Mouse (Mus musculus) midbrain, embryonic 16.5 days (tissue): ENCODE measurements at regions not wholly inside any gene's neighbourhood (a gene's known extent, or its start where the extent isn't known, plus 50 kb on each side); places are given as distances from the start of the nearest gene placed in this dataset.
A peak's percentile ranks its signal among the peaks of the same experiment; 100 is the strongest.

Source experiments
- ATAC-seq: fragments of 200-750 bp; cut with Nextera tagmentation; 2 replicates; pipeline ENCODE4 v1.8.0; 2017; ENCODE audit warnings: moderate TSS enrichment
- H3K27ac ChIP-seq: fragments of 300-500 bp; sonication (generic); 2 replicates; pipeline ENCODE4 v1.5.1; 2014; ENCODE audit warnings: mild to moderate bottlenecking, low read length, mixed read lengths
- H3K27me3 ChIP-seq: fragments of 300-500 bp; sonication (generic); 2 replicates; pipeline ENCODE4 v1.6.1; 2014; ENCODE audit warnings: low read depth, low read length, mixed read lengths; ENCODE audit not compliant: control insufficient read depth, insufficient read depth
- H3K36me3 ChIP-seq: fragments of 300-500 bp; sonication (generic); 2 replicates; pipeline ENCODE4 v1.6.1; 2014; ENCODE audit warnings: mild to moderate bottlenecking, low read length, moderate library complexity, mixed read lengths; ENCODE audit not compliant: control insufficient read depth, insufficient read depth
- H3K4me1 ChIP-seq: fragments of 300-500 bp; sonication (generic); 2 replicates; pipeline ENCODE4 v1.6.1; 2014; ENCODE audit warnings: mild to moderate bottlenecking, low read length, mixed read lengths; ENCODE audit not compliant: control insufficient read depth, insufficient read depth
- H3K4me2 ChIP-seq: fragments of 300-500 bp; sonication (generic); 2 replicates; pipeline ENCODE4 v1.6.1; 2014; ENCODE audit warnings: mild to moderate bottlenecking, low read length, mixed read lengths
- H3K4me3 ChIP-seq: fragments of 300-500 bp; sonication (generic); 2 replicates; pipeline ENCODE4 v1.5.1; 2014; ENCODE audit warnings: low read depth, mild to moderate bottlenecking, low read length, moderate library complexity, mixed read lengths
- H3K9ac ChIP-seq: fragments of 300-500 bp; sonication (generic); 2 replicates; pipeline ENCODE4 v1.6.1; 2014; ENCODE audit warnings: low read depth, low read length, mixed read lengths
- H3K9me3 ChIP-seq: fragments of 300-500 bp; sonication (generic); replicated peaks from 2 replicates; pipeline ENCODE4 v1.6.1; 2014; ENCODE audit warnings: mild to moderate bottlenecking, low read length, mixed read lengths; ENCODE audit not compliant: control insufficient read depth, poor library complexity, severe bottlenecking
- WGBS: fragments of 180-500 bp; shearing (Covaris S2); extraction: QIAGEN DNeasy Blood & Tissue Kit; methylation state at CpG from one replicate; pipeline ENCODE4 v1.1.7; 2014; 5-methylcytosine and 5-hydroxymethylcytosine counted together

- Histone ChIP-seq H3K9me3 (no peaks in the 10 kb centered on the region), H3K4me2 (peak overlapping the region; percentile 26; the same call in 1 of the 2 replicates), H3K4me1 (peaks cover 8% of the 10 kb centered on the region), H3K4me3 (no peak overlapping the region), H3K27me3 (no peaks in the 10 kb centered on the region), H3K27ac (peak overlapping the region; percentile 29), H3K9ac (no peak overlapping the region), H3K36me3 (no peaks in the 10 kb centered on the region)
- peak; percentile 84 for ATAC-seq
- WGBS = 27% methylated on average over 12 of the region's 12 CpGs
Observed at GRCm38 (mm10) chr8:27938559-27939492, 491.4 kb downstream of the Poteg start.

GRCm38 (mm10) chr8:27955000-27955399, 507.5 kb downstream of the Poteg start:
- Histone ChIP-seq H3K36me3 (no peaks in the 10 kb centered on the region), H3K9me3 (peaks cover 2% of the 10 kb centered on the region), H3K27ac (no peak overlapping the region), H3K27me3 (no peaks in the 10 kb centered on the region), H3K4me1 (no peaks in the 10 kb centered on the region), H3K4me3 (no peak overlapping the region), H3K4me2 (no peak overlapping the region), H3K9ac (no peak overlapping the region)
- ATAC-seq = no peak

- H3K27me3 ChIP-seq = no peaks in the 10 kb centered on the region
- WGBS = 18% methylated on average over 3 of the region's 3 CpGs
- H3K4me3 ChIP-seq = no peak overlapping the region
- no peaks in the 10 kb centered on the region for H3K9me3 ChIP-seq
- H3K4me2 ChIP-seq = no peak overlapping the region
- H3K4me1 ChIP-seq = no peaks in the 10 kb centered on the region
- no peak for ATAC-seq
- H3K9ac ChIP-seq = no peak overlapping the region
- no peaks in the 10 kb centered on the region for H3K36me3 ChIP-seq
- no peak overlapping the region for H3K27ac ChIP-seq
Observed at GRCm38 (mm10) chr8:27980920-27981319, 533.5 kb downstream of the Poteg start.

- ATAC-seq = peak; percentile 17; the same call in 1 of the 2 replicates
- H3K36me3 ChIP-seq = no peaks in the 10 kb centered on the region
- no peaks in the 10 kb centered on the region for H3K9me3 ChIP-seq
- H3K4me2 ChIP-seq = no peak overlapping the region
- H3K27ac ChIP-seq = no peak overlapping the region
- H3K9ac ChIP-seq = no peak overlapping the region
- no peaks in the 10 kb centered on the region for H3K27me3 ChIP-seq
- no peaks in the 10 kb centered on the region for H3K4me1 ChIP-seq
- no peak overlapping the region for H3K4me3 ChIP-seq
- WGBS = 8% methylated on average over 5 of the region's 5 CpGs
Observed at GRCm38 (mm10) chr8:27981769-27982168, 534.3 kb downstream of the Poteg start.

GRCm38 (mm10) chr8:28012849-28013248, 565.4 kb downstream of the Poteg start:
- Histone ChIP-seq H3K4me2 (no peak overlapping the region), H3K27ac (no peak overlapping the region), H3K9me3 (no peaks in the 10 kb centered on the region), H3K4me3 (no peak overlapping the region), H3K4me1 (no peaks in the 10 kb centered on the region), H3K36me3 (no peaks in the 10 kb centered on the region), H3K9ac (no peak overlapping the region), H3K27me3 (no peaks in the 10 kb centered on the region)
- 58% methylated on average over 4 of the region's 4 CpGs for WGBS
- no peak for ATAC-seq
